Comparison of ENCODE assay signal across 20 mouse cellular contexts in the genomic region with DNA sequence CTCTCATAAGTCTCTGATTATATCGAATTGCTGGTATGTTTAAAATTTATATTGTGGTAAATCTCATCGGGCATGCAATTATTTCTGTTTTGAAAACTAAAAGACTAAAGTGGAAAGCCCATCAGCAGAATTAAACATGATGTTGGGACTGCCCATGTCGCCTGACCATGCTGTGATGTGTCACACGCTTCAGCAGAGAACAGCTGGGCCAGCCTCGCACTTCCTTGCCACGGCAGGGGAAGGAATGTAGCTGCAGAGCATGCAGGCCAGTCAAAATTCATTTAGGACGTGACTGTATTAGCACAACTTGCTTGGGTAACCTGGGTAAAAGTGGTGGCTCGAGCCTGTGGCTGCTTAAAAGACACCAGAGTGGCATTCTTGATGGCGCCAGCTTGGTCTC.
"Had no signal": no experiment of that assay in that cellular context is flagged by ENCODE, and none has a peak within 500 bp of the region (broad histone marks: within the 10 kb centered on the region; RNA-seq: fewer than 3 reads in every experiment).

No protein-coding gene starts in this region.

- H3K4me2 ChIP-seq: limb, embryonic 13.5 days; liver, embryonic 12.5 days; liver, embryonic 15.5 days; midbrain, embryonic 11.5 days; neural tube, embryonic 12.5 days; neural tube, embryonic 15.5 days had no signal

- DNase-seq: kidney, adult 18-20 months; kidney, adult 9 months; kidney, postnatal 14 days; kidney, postnatal 4 days; layer of hippocampus, adult 9-11 months; liver; lung, adult 18-20 months; midbrain, embryonic 14.5 days; thymus, adult 2 months; thymus, postnatal 14 days; thymus, postnatal 4 days had no signal

- ATAC-seq: liver, embryonic 12.5 days had no signal

- H3K36me3 ChIP-seq: limb, embryonic 10.5 days; limb, embryonic 13.5 days; liver, embryonic 12.5 days; liver, embryonic 15.5 days had no signal

- H3K4me3 ChIP-seq: limb, embryonic 10.5 days; limb, embryonic 13.5 days; liver, embryonic 12.5 days; liver, embryonic 15.5 days; neural tube, embryonic 12.5 days; neural tube, embryonic 15.5 days had no signal

- H3K27ac ChIP-seq: limb, embryonic 10.5 days; limb, embryonic 13.5 days; liver, embryonic 12.5 days; liver, embryonic 15.5 days; macrophage; neural tube, embryonic 12.5 days; neural tube, embryonic 15.5 days; stomach, postnatal 0 days had no signal

- H3K9me3 ChIP-seq: limb, embryonic 10.5 days; limb, embryonic 13.5 days; liver, embryonic 12.5 days; liver, embryonic 15.5 days; neural tube, embryonic 12.5 days; neural tube, embryonic 15.5 days had no signal

- H3K27me3 ChIP-seq: limb, embryonic 13.5 days; liver, embryonic 12.5 days; liver, embryonic 15.5 days; neural tube, embryonic 12.5 days; neural tube, embryonic 15.5 days had no signal

- H3K9ac ChIP-seq: limb, embryonic 13.5 days; liver, embryonic 12.5 days; liver, embryonic 15.5 days; neural tube, embryonic 12.5 days; neural tube, embryonic 15.5 days had no signal

- H3K4me1 ChIP-seq: limb, embryonic 10.5 days; limb, embryonic 13.5 days; liver, embryonic 12.5 days; liver, embryonic 15.5 days; neural tube, embryonic 12.5 days; neural tube, embryonic 15.5 days had no signal
